In the genomic region with DNA sequence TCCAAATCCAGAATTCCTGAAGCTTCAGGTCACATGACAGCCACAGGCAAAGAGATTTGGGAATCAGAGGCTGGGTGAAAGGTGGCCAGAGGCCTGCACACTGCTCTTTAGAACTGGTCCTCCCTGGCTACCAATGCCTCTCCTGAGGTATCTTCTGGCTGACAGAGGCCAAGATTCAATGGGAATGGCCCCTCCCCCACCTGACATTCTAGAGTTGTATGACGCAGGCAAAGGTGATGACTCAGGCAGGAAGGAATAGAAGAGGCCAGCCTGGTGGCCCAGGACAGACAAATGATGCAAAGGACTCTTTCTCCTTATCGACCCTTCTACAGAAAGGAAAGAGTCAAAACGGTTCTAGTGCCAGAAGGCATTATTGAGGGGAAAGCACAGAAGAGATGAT, we compare ENCODE assay signal across 24 mouse cellular contexts. TPM values are rescaled to one million over a fixed set of nuclear protein-coding genes. Genes with fewer than 3 reads are reported as not detected.
"Had no signal": no experiment of that assay in that cellular context is flagged by ENCODE, and none has a peak within 500 bp of the region (broad histone marks: within the 10 kb centered on the region; RNA-seq: fewer than 3 reads in every experiment).

No protein-coding gene starts in this region.

- H3K27me3 ChIP-seq: limb, embryonic 15.5 days; midbrain, embryonic 13.5 days had no signal

- H3K4me2 ChIP-seq: limb, embryonic 12.5 days; limb, embryonic 15.5 days; liver, embryonic 11.5 days; lung, embryonic 14.5 days; midbrain, embryonic 13.5 days had no signal

- H3K4me3 ChIP-seq: limb, embryonic 12.5 days; limb, embryonic 15.5 days; megakaryocyte, embryonic 14.5 days; midbrain, embryonic 10.5 days; midbrain, embryonic 13.5 days had no signal

- H3K9ac ChIP-seq: limb, embryonic 12.5 days; limb, embryonic 15.5 days; liver, embryonic 14.5 days; liver, postnatal 0 days; lung, embryonic 14.5 days; midbrain, embryonic 13.5 days had no signal

- H3K27ac ChIP-seq: limb, embryonic 12.5 days; limb, embryonic 15.5 days; liver, embryonic 14.5 days; midbrain, embryonic 10.5 days; midbrain, embryonic 13.5 days; stomach, postnatal 0 days had no signal

- ATAC-seq: liver, postnatal 0 days; lung, postnatal 0 days; midbrain, embryonic 13.5 days; midbrain, embryonic 16.5 days had no signal

- H3K9me3 ChIP-seq: limb, embryonic 12.5 days; limb, embryonic 15.5 days; megakaryocyte, embryonic 14.5 days; midbrain, embryonic 10.5 days; midbrain, embryonic 13.5 days had no signal

- DNase-seq: kidney, postnatal 14 days; kidney, postnatal 4 days; left cerebral cortex, postnatal 4 days; liver, postnatal 0 days; lung, embryonic 14.5 days; right cerebral cortex, postnatal 4 days; thymus, adult 2 months; thymus, postnatal 14 days; thymus, postnatal 4 days had no signal

- H3K36me3 ChIP-seq: limb, embryonic 12.5 days; limb, embryonic 15.5 days; midbrain, embryonic 10.5 days; midbrain, embryonic 13.5 days had no signal

RNA-seq across cellular contexts. Expression of a gene that starts 1.6 kb away (rescaled TPM):
- total RNA-seq: layer of hippocampus, adult 18-20 months; layer of hippocampus, postnatal 14 days; left cerebral cortex, adult 8-10 months; left cerebral cortex, postnatal 14 days; left cerebral cortex, postnatal 4 days; monocyte, adult 5-6 weeks had no signal
- polyA plus RNA-seq: liver, postnatal 0 days; lung, embryonic 14.5 days; lung, postnatal 0 days; midbrain, embryonic 13.5 days had no signal

RNA-seq across cellular contexts. Expression of a gene that starts 53.0 kb away (rescaled TPM):
- total RNA-seq: monocyte, adult 5-6 weeks had no signal
